Mouse (Mus musculus) megakaryocyte-erythroid progenitor cell, adult 5-6 weeks (primary cell): Measurements from ENCODE around the gene Pdia2. TPM values are rescaled to one million over a fixed set of nuclear protein-coding genes. Genes with fewer than 3 reads are reported as not detected.
"Not testable (repeated sequence)": the region's sequence is repeated elsewhere in the genome, so short reads cannot be mapped to it uniquely, and the experiment has no call there.

Experiments used
- ATAC-seq: replicated peaks from 2 replicates; pipeline ENCODE4 v1.8.0; 2016; ENCODE audit warnings: mild to moderate bottlenecking, inconsistent platforms; ENCODE audit not compliant: severe bottlenecking, poor library complexity, low FRiP score, low TSS enrichment
- total RNA-seq, 2 experiments: library from RNA; stranded (forward) in 1 of 2; stranded (reverse) in 1 of 2; fragments of 200-1000, 215-1000 nt in 1 of 2; fragments of >200 nt in 1 of 2; fragmentation: Nextera tagmentation in 1 of 2; gene quantifications; 2 replicates each; pipeline ENCODE4 v1.2.3; 2014 to 2017

The Pdia2 gene
- total RNA-seq, 2 experiments from 2014 or later = 13.9 to 22.5 TPM

DNA sequence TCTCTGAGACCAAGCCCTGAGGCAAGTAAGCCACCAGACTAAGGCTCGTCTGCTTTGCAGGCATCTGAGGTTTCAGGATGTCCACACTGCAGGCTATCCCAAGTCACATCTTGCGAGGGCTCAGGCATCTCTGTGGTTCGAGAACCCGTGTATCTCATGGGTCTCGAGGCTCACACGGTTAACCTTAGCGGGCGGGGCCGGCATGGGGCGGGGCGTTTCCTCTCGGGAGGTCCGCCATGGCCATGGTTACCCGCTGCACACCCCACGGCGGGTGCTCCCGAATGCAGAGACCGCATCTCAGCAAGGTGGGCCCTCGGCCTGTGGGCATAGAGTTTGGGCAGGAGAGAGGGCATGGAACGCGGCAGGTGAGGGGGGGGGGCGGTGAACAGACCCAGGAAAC lies 3.9 kb upstream of the Pdia2 start, which contains the start of gene Rgs11:
Gene Rgs11 (plus strand): TSS at position 215 of the 400 bp plus-strand sequence.
- no peak for ATAC-seq

DNA sequence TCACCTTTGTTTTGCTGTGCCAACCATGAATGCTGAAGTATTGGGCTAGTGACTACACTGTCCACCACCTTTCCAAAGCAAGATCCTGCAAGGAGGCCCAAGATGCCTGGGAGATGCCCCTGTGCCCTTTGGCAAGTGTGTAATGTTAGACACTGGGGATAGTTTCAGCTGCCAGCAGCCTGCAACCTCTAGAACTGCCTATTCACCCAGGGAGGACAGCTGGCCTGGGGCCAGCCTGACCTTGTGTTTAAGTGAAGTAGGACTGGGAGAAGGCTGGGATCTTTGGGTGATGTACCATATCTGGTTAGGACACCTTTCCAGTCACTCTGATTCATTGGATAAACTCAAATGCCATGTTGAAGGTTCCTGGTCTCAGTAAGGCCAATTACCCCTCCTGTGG lies 3.1 kb upstream of the Pdia2 start:
- ATAC-seq = no peak

DNA sequence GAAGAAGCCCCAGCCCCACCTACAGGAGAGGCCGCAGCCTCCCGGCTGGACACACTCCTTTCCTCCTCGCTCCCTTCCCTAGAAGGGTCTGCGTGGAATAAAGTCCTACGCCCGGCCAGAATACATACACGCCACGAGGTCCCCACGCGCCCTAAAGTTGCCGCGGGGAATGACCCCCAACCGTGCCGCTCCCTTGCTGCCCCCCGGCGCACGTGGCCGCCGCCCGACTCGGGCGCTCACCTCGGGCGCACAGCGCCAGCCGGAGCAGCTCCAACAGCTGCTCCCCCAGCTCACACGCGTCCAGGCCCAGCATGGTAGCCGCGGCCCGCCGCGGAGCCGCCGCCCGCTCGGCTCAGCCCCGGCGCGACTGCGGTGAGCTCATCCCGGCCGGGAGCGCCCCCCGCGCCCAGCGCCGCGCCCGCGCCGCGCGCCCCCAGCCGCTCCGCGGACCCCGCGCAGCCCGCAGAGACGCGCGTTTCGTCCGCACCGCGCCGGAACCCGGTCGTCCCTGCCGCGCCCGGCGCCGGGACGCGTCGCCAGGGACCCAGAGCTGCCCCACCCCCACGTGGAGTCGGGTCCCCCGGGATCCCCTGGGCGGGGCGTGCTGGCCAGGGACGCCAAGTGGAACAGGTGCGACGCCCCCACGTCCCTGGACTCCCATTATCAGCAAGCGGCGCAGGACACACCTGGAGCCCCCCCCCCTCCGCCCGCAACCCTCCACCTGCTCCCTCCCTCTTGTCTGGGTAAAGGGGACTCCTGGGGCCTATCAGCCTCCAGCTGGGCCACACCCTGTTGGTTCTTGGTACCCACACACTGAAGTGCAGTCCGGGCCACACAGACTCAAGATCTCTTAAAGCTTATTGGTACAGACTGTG lies 2.2 kb upstream of the Pdia2 start:
- ATAC-seq = no peak

DNA sequence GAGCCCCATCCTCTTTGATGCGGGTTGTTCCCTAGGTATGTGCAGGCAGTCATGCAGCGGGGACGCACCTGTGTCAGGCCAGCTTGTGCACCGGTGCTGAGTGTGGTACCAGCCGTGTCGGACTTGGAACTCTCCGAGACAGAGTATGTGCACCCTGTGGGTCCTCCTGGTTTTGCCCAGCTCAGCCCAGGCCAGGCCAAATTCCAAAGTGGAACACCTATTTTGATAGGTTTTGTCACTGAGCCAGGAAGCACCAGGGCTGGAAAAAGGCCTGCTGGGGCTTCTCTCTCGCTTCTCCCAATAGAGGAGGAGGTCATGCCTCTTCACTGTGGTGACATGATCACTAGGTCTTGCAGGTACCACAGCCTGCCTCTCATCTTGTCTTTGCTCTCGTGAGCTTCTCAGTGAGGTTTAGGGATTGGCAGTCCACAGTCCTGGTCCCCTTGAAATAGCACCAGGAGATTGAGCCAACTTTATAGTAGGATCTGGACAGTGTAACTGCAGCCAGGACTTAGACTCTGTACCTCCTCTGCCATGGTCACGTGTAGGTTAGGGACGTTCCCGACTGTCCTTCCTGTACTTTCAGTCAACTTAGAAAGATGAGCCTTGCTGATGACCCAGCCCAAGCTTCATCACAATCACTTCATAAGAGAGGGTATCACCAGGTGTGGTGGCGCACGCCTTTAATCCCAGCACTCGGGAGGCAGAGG lies 6.3 kb downstream of the Pdia2 start:
- ATAC-seq = no peak

DNA sequence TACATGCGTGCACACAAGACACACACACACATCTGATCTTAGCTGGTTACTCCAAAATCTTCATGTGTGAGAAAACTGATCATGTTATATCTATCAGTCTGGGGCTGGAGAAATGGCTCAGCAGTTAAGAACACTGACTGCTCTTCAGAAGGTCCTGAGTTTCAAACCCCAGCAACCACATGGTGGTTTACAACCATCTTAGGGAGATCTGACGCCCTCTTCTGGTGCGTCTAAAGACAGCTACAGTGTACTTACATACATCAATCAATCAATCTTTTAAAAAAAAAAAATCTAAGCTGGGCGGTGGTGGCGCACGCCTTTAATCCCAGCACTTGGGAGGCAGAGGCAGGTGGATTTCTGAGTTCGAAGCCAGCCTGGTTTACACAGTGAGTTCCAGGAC lies 7.4 kb downstream of the Pdia2 start:
- not testable (repeated sequence) for ATAC-seq

DNA sequence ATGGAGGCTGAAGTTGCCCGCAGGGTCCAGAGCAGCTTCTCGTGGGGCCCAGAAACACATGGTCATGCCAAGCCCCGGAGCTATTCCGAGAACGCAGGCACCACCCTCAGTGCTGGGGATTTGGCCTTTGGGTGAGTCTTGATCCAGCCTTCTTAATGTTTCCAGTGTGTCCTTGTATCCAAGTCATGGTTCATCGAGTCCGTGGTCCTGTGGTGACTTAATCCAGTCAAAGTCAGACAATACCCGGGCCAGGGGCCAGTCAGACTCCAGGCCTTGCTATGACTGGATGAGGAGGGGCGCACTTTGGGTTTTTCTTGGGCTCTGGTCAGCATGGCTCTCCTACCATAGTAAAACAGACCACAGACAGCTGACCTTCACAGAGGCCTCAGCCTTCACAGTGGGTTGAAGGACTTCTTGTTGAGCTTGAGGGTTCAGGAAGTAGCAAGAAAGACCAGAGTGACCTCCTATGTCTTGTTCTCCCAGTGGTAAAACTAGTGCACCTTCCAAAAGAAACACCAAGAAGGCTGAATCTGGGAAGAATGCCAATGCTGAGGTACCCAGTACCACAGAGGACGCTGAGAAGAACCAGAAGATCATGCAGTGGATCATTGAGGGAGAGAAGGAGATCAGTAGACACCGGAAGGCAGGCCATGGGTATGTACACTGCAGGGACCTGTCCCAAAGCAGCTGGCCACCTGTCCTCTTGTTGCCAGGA lies 10.6 kb downstream of the Pdia2 start:
- ATAC-seq = no peak

DNA sequence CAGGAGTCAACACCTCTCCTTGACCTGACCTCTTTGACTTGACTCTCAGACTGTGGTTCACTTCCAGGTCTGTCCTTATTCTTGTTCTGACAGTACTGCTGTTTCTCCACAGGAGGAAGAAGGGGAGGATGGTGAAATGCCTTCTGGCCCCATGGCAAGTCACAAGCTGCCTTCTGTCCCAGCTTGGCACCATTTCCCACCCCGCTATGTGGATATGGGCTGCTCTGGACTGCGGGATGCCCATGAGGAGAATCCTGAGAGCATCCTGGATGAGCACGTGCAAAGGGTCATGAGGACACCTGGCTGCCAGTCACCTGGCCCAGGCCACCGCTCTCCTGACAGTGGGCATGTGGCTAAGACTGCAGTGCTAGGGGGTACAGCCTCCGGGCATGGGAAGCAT lies 11.3 kb downstream of the Pdia2 start:
- no peak for ATAC-seq

GRCm38 (mm10) chr17:26181179-26181578 lies 17.7 kb downstream of the Pdia2 start:
- no peak for ATAC-seq

DNA sequence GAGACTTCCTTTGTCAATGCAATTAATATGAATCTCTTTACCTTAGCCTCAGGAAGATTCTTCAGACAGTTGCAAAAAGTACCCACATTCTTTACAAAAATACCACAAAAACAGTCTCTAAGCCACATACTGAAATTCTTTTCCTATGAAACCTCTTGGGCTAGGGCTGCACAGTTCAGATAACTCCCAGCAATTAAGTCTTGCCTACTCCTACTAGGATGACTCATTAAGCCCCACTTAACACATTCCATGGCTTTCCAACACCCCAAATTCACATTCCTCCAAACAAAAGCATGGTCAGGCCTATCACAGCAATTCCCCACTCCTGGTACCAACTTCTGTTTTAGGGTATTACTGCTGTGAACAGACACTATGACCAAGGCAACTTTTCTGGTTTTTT lies 20.3 kb downstream of the Pdia2 start:
- ATAC-seq = no peak

GRCm38 (mm10) chr17:26175248-26175647 lies 23.6 kb downstream of the Pdia2 start:
- ATAC-seq = not testable (repeated sequence)

GRCm38 (mm10) chr17:26168039-26168438 lies 30.8 kb downstream of the Pdia2 start:
- no peak for ATAC-seq

DNA sequence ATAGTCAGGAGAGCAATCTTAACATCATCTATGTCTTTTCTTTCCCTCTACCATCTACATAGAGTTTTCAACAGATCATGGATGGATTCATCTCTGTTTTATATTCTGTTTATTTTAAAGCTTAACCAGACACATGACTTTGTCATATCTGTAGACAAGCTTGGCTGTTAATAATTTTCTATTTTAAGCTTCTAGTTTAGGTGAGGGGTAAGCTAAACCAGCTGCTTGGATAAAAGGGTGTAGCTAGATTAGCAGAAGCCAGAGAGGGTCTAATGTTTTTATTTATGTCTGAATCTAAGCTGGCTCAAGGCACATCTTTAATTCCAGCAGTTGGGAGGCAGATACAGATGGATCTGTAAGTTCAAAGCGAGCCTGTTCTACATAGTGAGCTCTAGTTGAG lies 36.2 kb downstream of the Pdia2 start:
- no peak for ATAC-seq

GRCm38 (mm10) chr17:26151886-26152630 lies 46.8 kb downstream of the Pdia2 start:
- no peak for ATAC-seq

DNA sequence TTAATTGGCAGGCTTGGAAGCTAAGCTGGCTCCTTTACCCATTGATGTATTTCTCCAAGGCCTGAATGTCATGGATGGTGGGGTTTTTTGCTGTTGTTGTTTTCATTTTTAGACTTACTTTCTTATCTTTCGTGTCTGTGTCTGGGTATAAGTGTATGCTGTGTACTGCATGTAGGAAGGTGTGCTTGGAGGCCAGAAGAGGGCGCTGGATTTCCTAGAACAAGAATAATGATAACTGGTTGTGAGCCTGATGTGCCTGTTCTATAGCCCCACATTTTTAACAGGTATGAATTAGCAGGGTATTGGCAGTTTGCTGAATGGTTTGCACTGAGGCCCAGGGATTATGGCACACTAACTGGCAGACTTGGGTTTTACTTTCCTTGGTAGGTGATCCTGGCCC lies 49.8 kb downstream of the Pdia2 start:
- no peak for ATAC-seq

Other genes with a start within 250 kb of the Pdia2 start
- gene A930017K11Rik, start 246.5 kb downstream of the Pdia2 start, total RNA-seq (2014; fragmentation: Nextera tagmentation) = not detected in 2 replicates
- 0.05 TPM in 1 of 2 replicates, not detected in the other for gene A930017K11Rik, start 246.5 kb downstream of the Pdia2 start, total RNA-seq (2017)
- gene Capn15, start 213.3 kb downstream of the Pdia2 start, total RNA-seq (2014; fragmentation: Nextera tagmentation) = 14.8 and 18.4 TPM in 2 replicates
- gene Capn15, start 213.3 kb downstream of the Pdia2 start, total RNA-seq (2017) = 1.7 and 3.5 TPM in 2 replicates
- gene Rab11fip3, start 129.5 kb downstream of the Pdia2 start, total RNA-seq (2014; fragmentation: Nextera tagmentation) = 0.48 and 3.2 TPM in 2 replicates
- gene Rab11fip3, start 129.5 kb downstream of the Pdia2 start, total RNA-seq (2017) = 0.33 and 0.65 TPM in 2 replicates
- gene Decr2, start 108.8 kb downstream of the Pdia2 start, total RNA-seq (2014; fragmentation: Nextera tagmentation) = 6.8 and 7.7 TPM in 2 replicates
- 5.6 and 7.8 TPM in 2 replicates for gene Decr2, start 108.8 kb downstream of the Pdia2 start, total RNA-seq (2017)
- gene Nme4, start 103.5 kb downstream of the Pdia2 start, total RNA-seq (2014; fragmentation: Nextera tagmentation) = 103 and 104 TPM in 2 replicates
- 70.5 and 80.3 TPM in 2 replicates for gene Nme4, start 103.5 kb downstream of the Pdia2 start, total RNA-seq (2017)
- gene Tmem8, start 85.8 kb downstream of the Pdia2 start, total RNA-seq (2014; fragmentation: Nextera tagmentation) = 38.1 and 41.1 TPM in 2 replicates
- gene Tmem8, start 85.8 kb downstream of the Pdia2 start, total RNA-seq (2017) = 6.0 and 18.4 TPM in 2 replicates
- 116 and 152 TPM in 2 replicates for gene Mrpl28, start 75.6 kb downstream of the Pdia2 start, total RNA-seq (2014; fragmentation: Nextera tagmentation)
- gene Mrpl28, start 75.6 kb downstream of the Pdia2 start, total RNA-seq (2017) = 30.1 and 63.1 TPM in 2 replicates
- 29.2 and 32.1 TPM in 2 replicates for gene Axin1, start 60.4 kb downstream of the Pdia2 start, total RNA-seq (2014; fragmentation: Nextera tagmentation)
- 39.9 and 208 TPM in 2 replicates for gene Axin1, start 60.4 kb downstream of the Pdia2 start, total RNA-seq (2017)
- gene Rgs11, start 3.9 kb upstream of the Pdia2 start, total RNA-seq (2014; fragmentation: Nextera tagmentation) = 1.4 TPM in 1 of 2 replicates, not detected in the other
- gene Rgs11, start 3.9 kb upstream of the Pdia2 start, total RNA-seq (2017) = not detected in 2 replicates
- gene Arhgdig, start 8.7 kb upstream of the Pdia2 start, total RNA-seq (2014; fragmentation: Nextera tagmentation) = 6.3 and 10.4 TPM in 2 replicates
- gene Arhgdig, start 8.7 kb upstream of the Pdia2 start, total RNA-seq (2017) = 1.0 and 4.5 TPM in 2 replicates
- 5.5 and 6.2 TPM in 2 replicates for gene Fam234a, start 45.2 kb upstream of the Pdia2 start, total RNA-seq (2014; fragmentation: Nextera tagmentation)
- 4.6 and 5.3 TPM in 2 replicates for gene Fam234a, start 45.2 kb upstream of the Pdia2 start, total RNA-seq (2017)
- gene Luc7l, start 53.8 kb upstream of the Pdia2 start, total RNA-seq (2014; fragmentation: Nextera tagmentation) = 92.6 and 106 TPM in 2 replicates
- gene Luc7l, start 53.8 kb upstream of the Pdia2 start, total RNA-seq (2017) = 156 and 197 TPM in 2 replicates
- gene Neurl1b, start 215.7 kb upstream of the Pdia2 start, total RNA-seq (2014; fragmentation: Nextera tagmentation) = 0.22 and 0.25 TPM in 2 replicates
- 0.09 and 0.53 TPM in 2 replicates for gene Neurl1b, start 215.7 kb upstream of the Pdia2 start, total RNA-seq (2017)